Comparison of ENCODE assay signal across 25 mouse cellular contexts in genomic region chr6:6997956-6998355, GRCm38 (mm10).
"Had no signal": no experiment of that assay in that cellular context is flagged by ENCODE, and none has a peak within 500 bp of the region (broad histone marks: within the 10 kb centered on the region; RNA-seq: fewer than 3 reads in every experiment).

No protein-coding gene starts in this region.

- DNase-seq: forebrain, postnatal 0 days; gastrocnemius, postnatal 14 days; gastrocnemius, postnatal 36 days; heart, adult 11 months; heart, adult 2 months; heart, postnatal 14 days; heart, postnatal 36 days; kidney, adult 18-20 months; kidney, adult 9 months; kidney, postnatal 10 days; kidney, postnatal 25 days; liver; liver, embryonic 13.5 days had no signal

- H3K4me3 ChIP-seq: heart, adult 2 months; heart, embryonic 13.5 days; heart, embryonic 15.5 days; hindbrain, embryonic 13.5 days; hindbrain, embryonic 15.5 days; kidney, embryonic 15.5 days; layer of hippocampus, adult 2 months; left cerebral cortex, adult 2 months; limb, embryonic 10.5 days; limb, embryonic 12.5 days; liver, embryonic 13.5 days had no signal

- H3K4me1 ChIP-seq: heart, embryonic 13.5 days; heart, embryonic 15.5 days; hindbrain, embryonic 13.5 days; hindbrain, embryonic 15.5 days; kidney, embryonic 15.5 days; limb, embryonic 10.5 days; limb, embryonic 12.5 days; liver, embryonic 13.5 days had no signal

- ATAC-seq: forebrain, postnatal 0 days; hindbrain, postnatal 0 days had no signal

- H3K27ac ChIP-seq: heart, adult 2 months; heart, embryonic 13.5 days; heart, embryonic 15.5 days; hindbrain, embryonic 13.5 days; hindbrain, embryonic 15.5 days; hindbrain, postnatal 0 days; kidney, embryonic 15.5 days; layer of hippocampus, adult 2 months; left cerebral cortex, adult 2 months; limb, embryonic 10.5 days; limb, embryonic 12.5 days; liver, embryonic 13.5 days had no signal

- H3K9me3 ChIP-seq: heart, embryonic 13.5 days; heart, embryonic 15.5 days; hindbrain, embryonic 13.5 days; hindbrain, embryonic 15.5 days; kidney, embryonic 15.5 days; limb, embryonic 10.5 days; limb, embryonic 12.5 days; liver, embryonic 13.5 days had no signal

- H3K27me3 ChIP-seq: heart, embryonic 13.5 days; heart, embryonic 15.5 days; hindbrain, embryonic 13.5 days; hindbrain, embryonic 15.5 days; kidney, embryonic 15.5 days; limb, embryonic 12.5 days; liver, embryonic 13.5 days had no signal

- H3K36me3 ChIP-seq: heart, embryonic 13.5 days; heart, embryonic 15.5 days; hindbrain, embryonic 13.5 days; hindbrain, embryonic 15.5 days; kidney, embryonic 15.5 days; limb, embryonic 10.5 days; limb, embryonic 12.5 days; liver, embryonic 13.5 days had no signal

- H3K4me2 ChIP-seq: heart, embryonic 11.5 days; heart, embryonic 13.5 days; heart, embryonic 15.5 days; hindbrain, embryonic 13.5 days; hindbrain, embryonic 15.5 days; kidney, embryonic 15.5 days; limb, embryonic 12.5 days; liver, embryonic 11.5 days; liver, embryonic 13.5 days had no signal

- H3K9ac ChIP-seq: forebrain, postnatal 0 days; heart, embryonic 13.5 days; heart, embryonic 15.5 days; hindbrain, embryonic 13.5 days; hindbrain, embryonic 15.5 days; kidney, embryonic 15.5 days; limb, embryonic 12.5 days; liver, embryonic 13.5 days had no signal
